Mouse (Mus musculus): Measurements from ENCODE around the gene Snrnp35. TPM values are rescaled to one million over a fixed set of nuclear protein-coding genes. Genes with fewer than 3 reads are reported as not detected.
A peak's percentile ranks its signal among the peaks of the same experiment; 100 is the strongest.
"Not testable (repeated sequence)": the region's sequence is repeated elsewhere in the genome, so short reads cannot be mapped to it uniquely, and the experiment has no call there.

The Snrnp35 gene
- polyA plus RNA-seq, 1 experiment from 2014 or later, result 20.3 TPM

- in situ Hi-C loops (cut with MboI; ENCODE audit: low pct_unique_long_range_greater_than_20kb), result no loop called here
- H3K27me3 ChIP-seq, result no peaks in the 10 kb centered on the region
- DNase-seq (ENCODE audit: low read depth, low spot score) (no peak), ATAC-seq (no peak)
- POLR2A ChIA-PET, result no interaction called here
- TF ChIP-seq CTCF (IDR thresholded peaks at IDR 0.05), result no peak
- CTCF ChIA-PET, result interaction anchor here (0.9 to 1.1 kb wide), 2 partner anchors 11 to 44 kb away, joined by 3 read pairs; partner anchors contain the start of gene Kmt5a
Observed at GRCm38 (mm10) chr5:124483655-124484396, 892 bp downstream of the Snrnp35 start.

- CTCF ChIA-PET, result interaction anchor here (0.7 to 0.8 kb wide), 2 partner anchors 21 to 53 kb away, joined by 3 read pairs; no protein-coding TSS in a partner anchor
Observed at GRCm38 (mm10) chr5:124485654-124486053, 2.7 kb downstream of the Snrnp35 start.

GRCm38 (mm10) chr5:124488885-124489284 lies 6.0 kb downstream of the Snrnp35 start:
- no peaks in the 10 kb centered on the region for H3K27me3 ChIP-seq
- ATAC-seq (peak; percentile 56), DNase-seq (ENCODE audit: low read depth, low spot score) (peak; percentile 93)
- no peak for TF ChIP-seq CTCF (IDR thresholded peaks at IDR 0.05)
- POLR2A ChIA-PET, result interaction anchor here (0.6 kb wide), 1 partner anchor 568 kb away, joined by 3 read pairs; no protein-coding TSS in a partner anchor
- in situ Hi-C loops (cut with MboI; ENCODE audit: low pct_unique_long_range_greater_than_20kb), result no loop called here
- CTCF ChIA-PET, result interaction anchor here (0.9 to 1.6 kb wide), 3 partner anchors 14 to 47 kb away, joined by 3 read pairs; no protein-coding TSS in a partner anchor

More at GRCm38 (mm10) chr5:124485654-124486053, 2.7 kb downstream of the Snrnp35 start:
- ATAC-seq, result no peak
- POLR2A ChIA-PET, result interaction anchor here (1.0 kb wide), 1 partner anchor 22 kb away, joined by 4 read pairs; no protein-coding TSS in a partner anchor
- DNase-seq (ENCODE audit: low read depth, low spot score), result no peak
- no peak for TF ChIP-seq CTCF (IDR thresholded peaks at IDR 0.05)
- H3K27me3 ChIP-seq, result no peaks in the 10 kb centered on the region
- in situ Hi-C loops (cut with MboI; ENCODE audit: low pct_unique_long_range_greater_than_20kb), result no loop called here

- H3K27me3 ChIP-seq, result no peaks in the 10 kb centered on the region
- ATAC-seq, result peak; percentile 28
- in situ Hi-C loops (cut with MboI; ENCODE audit: low pct_unique_long_range_greater_than_20kb), result no loop called here
- CTCF ChIA-PET, result interaction anchor here (1.0 to 1.4 kb wide), 4 partner anchors 14 to 47 kb away, joined by 3 to 4 read pairs (median 3); no protein-coding TSS in a partner anchor
- TF ChIP-seq CTCF (IDR thresholded peaks at IDR 0.05), result no peak
- DNase-seq (ENCODE audit: low read depth, low spot score), result no peak
- POLR2A ChIA-PET, result interaction anchor here (0.6 to 2.0 kb wide), 4 partner anchors 11 to 47 kb away, joined by 3 to 6 read pairs (median 4); no protein-coding TSS in a partner anchor
Observed at GRCm38 (mm10) chr5:124491732-124492131, 8.8 kb downstream of the Snrnp35 start.

- POLR2A ChIA-PET, result interaction anchor here (0.8 to 2.0 kb wide), 3 partner anchors 14 to 39 kb away, joined by 3 to 4 read pairs (median 3); no protein-coding TSS in a partner anchor
- in situ Hi-C loops (cut with MboI; ENCODE audit: low pct_unique_long_range_greater_than_20kb), result no loop called here
- DNase-seq (ENCODE audit: low read depth, low spot score), result no peak
- ATAC-seq, result no peak
- TF ChIP-seq CTCF (IDR thresholded peaks at IDR 0.05), result no peak
- H3K27me3 ChIP-seq, result no peaks in the 10 kb centered on the region
- CTCF ChIA-PET, result interaction anchor here (1.1 kb wide), 1 partner anchor 14 kb away, joined by 3 read pairs; no protein-coding TSS in a partner anchor
Observed at GRCm38 (mm10) chr5:124492618-124493017, 9.7 kb downstream of the Snrnp35 start.

- POLR2A ChIA-PET, result interaction anchor here (1.4 to 2.0 kb wide), 2 partner anchors 14 to 38 kb away, joined by 3 to 4 read pairs; no protein-coding TSS in a partner anchor
- H3K27me3 ChIP-seq, result no peaks in the 10 kb centered on the region
- in situ Hi-C loops (cut with MboI; ENCODE audit: low pct_unique_long_range_greater_than_20kb), result no loop called here
- no peak for TF ChIP-seq CTCF (IDR thresholded peaks at IDR 0.05)
- CTCF ChIA-PET, result interaction anchor here (0.8 to 1.1 kb wide), 2 partner anchors 13 to 55 kb away, joined by 3 read pairs; no protein-coding TSS in a partner anchor
- no peak for ATAC-seq
- no peak for DNase-seq (ENCODE audit: low read depth, low spot score)
Observed at GRCm38 (mm10) chr5:124493455-124493854, 10.5 kb downstream of the Snrnp35 start.

GRCm38 (mm10) chr5:124495547-124495946 lies 12.6 kb downstream of the Snrnp35 start:
- ChIA-PET CTCF (no interaction called here), POLR2A (interaction anchor here (1.1 to 1.6 kb wide), 2 partner anchors 11 to 41 kb away, joined by 4 read pairs; no protein-coding TSS in a partner anchor)
- no peaks in the 10 kb centered on the region for H3K27me3 ChIP-seq
- ATAC-seq (no peak), DNase-seq (ENCODE audit: low read depth, low spot score) (no peak)
- TF ChIP-seq CTCF (IDR thresholded peaks at IDR 0.05), result no peak
- in situ Hi-C loops (cut with MboI; ENCODE audit: low pct_unique_long_range_greater_than_20kb), result no loop called here

GRCm38 (mm10) chr5:124496614-124497514 lies 13.9 kb downstream of the Snrnp35 start:
- H3K27me3 ChIP-seq, result no peaks in the 10 kb centered on the region
- POLR2A ChIA-PET, result interaction anchor here (1.1 kb wide), 1 partner anchor 40 kb away, joined by 4 read pairs; no protein-coding TSS in a partner anchor
- DNase-seq (ENCODE audit: low read depth, low spot score) (no peak), ATAC-seq (no peak)
- TF ChIP-seq CTCF (IDR thresholded peaks at IDR 0.05), result no peak
- in situ Hi-C loops (cut with MboI; ENCODE audit: low pct_unique_long_range_greater_than_20kb), result no loop called here
- CTCF ChIA-PET, result no interaction called here

GRCm38 (mm10) chr5:124498221-124498876 lies 15.4 kb downstream of the Snrnp35 start:
- DNase-seq (ENCODE audit: low read depth, low spot score) (no peak), ATAC-seq (no peak)
- in situ Hi-C loops (cut with MboI; ENCODE audit: low pct_unique_long_range_greater_than_20kb), result no loop called here
- CTCF ChIA-PET, result no interaction called here
- H3K27me3 ChIP-seq, result no peaks in the 10 kb centered on the region
- POLR2A ChIA-PET, result no interaction called here
- no peak for TF ChIP-seq CTCF (IDR thresholded peaks at IDR 0.05)

- ATAC-seq, result no peak
- POLR2A ChIA-PET, result no interaction called here
- in situ Hi-C loops (cut with MboI; ENCODE audit: low pct_unique_long_range_greater_than_20kb), result no loop called here
- TF ChIP-seq CTCF (IDR thresholded peaks at IDR 0.05), result no peak
- CTCF ChIA-PET, result no interaction called here
- no peak for DNase-seq (ENCODE audit: low read depth, low spot score)
- H3K27me3 ChIP-seq, result no peaks in the 10 kb centered on the region
Observed at GRCm38 (mm10) chr5:124499001-124499400, 16.1 kb downstream of the Snrnp35 start.

- not testable (repeated sequence) for DNase-seq (ENCODE audit: low read depth, low spot score); ATAC-seq; H3K27me3 ChIP-seq
- in situ Hi-C loops (cut with MboI; ENCODE audit: low pct_unique_long_range_greater_than_20kb), result loop anchor here (25.0 kb wide), 1 partner anchor 1363 kb away; the partner anchor contains the start of genes Rhof and Setd1b
- CTCF ChIA-PET, result interaction anchor here (1.5 kb wide), 1 partner anchor 64 kb away, joined by 3 read pairs; no protein-coding TSS in a partner anchor
- POLR2A ChIA-PET, result interaction anchor here (0.6 to 1.2 kb wide), 4 partner anchors 11 to 41 kb away, joined by 3 to 8 read pairs (median 4); no protein-coding TSS in a partner anchor
Observed at GRCm38 (mm10) chr5:124500037-124500436, 17.1 kb downstream of the Snrnp35 start.

Measured in Patski (cell line).